Mouse (Mus musculus): ENCODE data around the gene Cadm4. TPM values are rescaled to one million over a fixed set of nuclear protein-coding genes. Genes with fewer than 3 reads are reported as not detected.
A peak's percentile ranks its signal among the peaks of the same experiment; 100 is the strongest.
"Not testable (repeated sequence)": the region's sequence is repeated elsewhere in the genome, so short reads cannot be mapped to it uniquely, and the experiment has no call there.

Gene Cadm4
- total and polyA plus RNA-seq, 2 experiments from 2014 or later, result 102 to 412 TPM

DNA sequence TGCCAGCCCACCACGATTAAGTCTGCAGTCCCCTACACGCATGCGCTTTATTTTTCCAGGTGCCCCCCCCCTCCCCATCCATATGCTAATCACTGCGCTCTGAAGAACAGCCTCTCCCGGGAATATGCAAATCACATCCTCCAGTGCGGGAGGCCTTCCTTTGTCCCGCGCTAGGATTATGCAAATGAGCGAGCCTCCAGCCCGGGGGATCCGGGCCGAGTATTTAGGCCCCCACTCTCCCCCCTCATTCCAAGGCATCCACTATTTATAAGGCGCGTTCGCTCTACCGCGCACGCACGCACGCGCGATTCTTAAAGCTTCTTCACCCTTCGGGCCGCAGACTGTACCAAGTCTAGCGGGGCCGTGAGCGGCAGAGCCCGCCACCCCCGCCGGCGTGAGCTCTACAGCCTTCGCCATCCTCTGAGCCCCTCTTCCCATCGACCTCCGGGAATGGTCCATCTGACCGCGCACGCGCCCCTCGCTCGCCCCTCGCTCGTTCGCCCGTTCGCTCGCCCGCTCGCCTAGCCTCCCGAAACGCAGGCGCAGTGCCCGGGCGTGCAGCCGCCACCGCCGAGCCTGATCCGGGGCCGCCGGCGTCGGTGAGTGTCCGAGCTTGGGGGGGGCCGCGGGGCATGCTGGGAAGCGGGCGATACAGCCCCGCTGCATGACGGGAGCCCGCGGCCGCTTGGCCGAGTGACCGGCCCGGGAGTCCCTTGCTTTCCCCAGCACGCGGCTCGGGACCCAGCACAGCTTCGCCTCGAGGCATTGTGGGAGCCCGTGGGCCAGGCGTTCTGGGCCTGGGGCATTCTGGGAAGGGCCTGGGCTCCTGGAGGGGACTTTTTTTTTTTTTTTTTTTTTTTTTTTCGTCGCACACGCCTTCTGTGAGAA is 25.3 kb downstream of the Cadm4 start, which contains the start of gene Zfp428:
TSS of gene Zfp428 (plus strand) at position 169 of the 888 bp plus-strand sequence.
- H3K9ac ChIP-seq, result peak within 1 kb of the TSS; percentile 94
- peaks cover 18% of the 10 kb centered on the region for H3K4me1 ChIP-seq (ENCODE audit: insufficient read depth)
- no peaks in the 10 kb centered on the region for H3K9me3 ChIP-seq (ENCODE audit: low read length)
- H3K36me3 ChIP-seq (ENCODE audit: insufficient read depth), result peaks cover 26% of the 10 kb centered on the region
- peak; percentile 89 for ATAC-seq
- WGBS, result 3% methylated on average over 83 of the region's 84 CpGs
- TF ChIP-seq CTCF (IDR thresholded peaks at IDR 0.05; ENCODE audit: low read depth), result no peak
- H3K27me3 ChIP-seq (ENCODE audit: insufficient read depth, low read length), result no peaks in the 10 kb centered on the region
- peak within 1 kb of the TSS; percentile 71 for H3K4me2 ChIP-seq (ENCODE audit: low read depth)
- peak within 1 kb of the TSS; percentile 67 for H3K4me3 ChIP-seq (ENCODE audit: low read depth, low read length)
- peak; percentile 95 for DNase-seq
- H3K27ac ChIP-seq (ENCODE audit: low read depth, low read length), result peak within 1 kb of the TSS; percentile 100

DNA sequence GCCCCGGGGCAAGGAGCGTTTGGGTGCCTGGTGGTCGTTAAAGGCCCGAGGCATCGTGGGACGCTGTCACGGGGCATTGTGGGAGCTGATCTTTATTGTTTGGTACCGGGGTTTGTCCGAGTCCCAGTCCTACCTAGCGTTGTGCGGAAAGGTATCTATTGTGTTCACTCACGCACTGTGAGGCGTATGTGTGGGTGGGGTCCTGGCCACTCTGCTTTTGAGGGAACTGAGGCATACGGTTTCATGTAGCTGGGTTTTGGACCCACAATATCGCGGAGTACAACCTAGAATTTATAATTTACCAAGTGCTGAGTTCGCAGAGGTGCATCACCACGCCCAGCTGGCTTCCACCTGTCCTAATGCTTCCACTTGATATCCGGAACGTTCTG is 25.9 kb downstream of the Cadm4 start:
- H3K4me2 ChIP-seq (ENCODE audit: low read depth), result peak overlapping the region; percentile 71
- ATAC-seq, result 0 out of 2 replicates have a peak, but pooled peaks have one; percentile 1
- no peaks in the 10 kb centered on the region for H3K9me3 ChIP-seq (ENCODE audit: low read length)
- WGBS, result 1% methylated on average over 20 of the region's 20 CpGs
- peaks cover 18% of the 10 kb centered on the region for H3K4me1 ChIP-seq (ENCODE audit: insufficient read depth)
- no peak for TF ChIP-seq CTCF (IDR thresholded peaks at IDR 0.05; ENCODE audit: low read depth)
- peak overlapping the region; percentile 100 for H3K27ac ChIP-seq (ENCODE audit: low read depth, low read length)
- no peaks in the 10 kb centered on the region for H3K27me3 ChIP-seq (ENCODE audit: insufficient read depth, low read length)
- peaks cover 22% of the 10 kb centered on the region for H3K36me3 ChIP-seq (ENCODE audit: insufficient read depth)
- H3K9ac ChIP-seq, result peak overlapping the region; percentile 94
- no peak for DNase-seq
- peak overlapping the region; percentile 67 for H3K4me3 ChIP-seq (ENCODE audit: low read depth, low read length)

DNA sequence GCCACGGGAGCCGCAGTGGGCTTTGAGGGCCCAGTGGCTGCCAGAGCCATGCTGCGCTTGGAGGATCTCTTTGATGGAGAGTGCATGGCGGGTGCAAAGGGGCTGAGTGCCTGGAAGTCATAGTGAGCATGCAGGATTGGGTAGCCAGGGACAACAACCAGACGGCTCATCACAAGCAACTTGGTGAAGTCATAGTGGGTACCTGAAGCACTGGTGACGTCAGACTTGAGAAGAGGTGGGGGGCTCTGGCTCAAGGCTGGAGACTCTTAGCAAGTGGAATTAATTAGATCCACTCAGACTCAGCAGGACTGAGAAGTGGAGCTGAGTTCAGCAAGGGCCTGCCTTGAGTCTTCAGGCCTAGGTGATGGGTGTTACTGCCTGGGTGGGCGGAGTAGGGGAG is 30.5 kb downstream of the Cadm4 start, which contains the start of gene AC161166.1:
TSS of gene AC161166.1 (minus strand) at position 101 of the 400 bp plus-strand sequence.
- no peak within 1 kb of the TSS for H3K27ac ChIP-seq (ENCODE audit: low read depth, low read length)
- H3K9ac ChIP-seq, result no peak within 1 kb of the TSS
- no peak within 1 kb of the TSS for H3K4me2 ChIP-seq (ENCODE audit: low read depth)
- TF ChIP-seq CTCF (IDR thresholded peaks at IDR 0.05; ENCODE audit: low read depth), result no peak
- no peaks in the 10 kb centered on the region for H3K27me3 ChIP-seq (ENCODE audit: insufficient read depth, low read length)
- WGBS, result 87% methylated on average over 7 of the region's 7 CpGs
- ATAC-seq, result no peak
- peaks cover 23% of the 10 kb centered on the region for H3K36me3 ChIP-seq (ENCODE audit: insufficient read depth)
- H3K4me3 ChIP-seq (ENCODE audit: low read depth, low read length), result no peak within 1 kb of the TSS
- peaks cover 11% of the 10 kb centered on the region; the same call in 1 of the 2 replicates for H3K4me1 ChIP-seq (ENCODE audit: insufficient read depth)
- no peaks in the 10 kb centered on the region for H3K9me3 ChIP-seq (ENCODE audit: low read length)
- no peak for DNase-seq

DNA sequence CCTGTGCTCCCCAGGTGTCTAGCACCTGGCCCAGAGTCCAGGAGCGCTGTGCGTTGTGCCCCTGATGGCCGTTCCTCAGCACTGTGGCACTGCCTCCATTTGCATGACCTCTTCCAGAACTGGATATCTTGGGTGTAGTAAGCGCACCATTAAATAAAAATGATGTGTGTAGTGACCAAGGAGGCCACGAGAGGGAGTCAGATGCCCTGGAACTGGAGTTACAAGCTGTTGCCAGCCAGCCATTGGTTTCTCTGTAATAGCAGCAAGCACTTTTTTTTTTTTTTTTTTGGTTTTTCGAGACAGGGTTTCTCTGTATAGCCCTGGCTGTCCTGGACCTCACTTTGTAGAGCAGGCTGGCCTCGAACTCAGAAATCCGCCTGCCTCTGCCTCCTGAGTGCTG is 34.5 kb downstream of the Cadm4 start:
- H3K4me1 ChIP-seq (ENCODE audit: insufficient read depth); H3K4me2 ChIP-seq (ENCODE audit: low read depth); H3K9ac ChIP-seq; H3K4me3 ChIP-seq (ENCODE audit: low read depth, low read length); H3K27ac ChIP-seq (ENCODE audit: low read depth, low read length); H3K9me3 ChIP-seq (ENCODE audit: low read length); H3K27me3 ChIP-seq (ENCODE audit: insufficient read depth, low read length): not testable (repeated sequence)
- DNase-seq, result peak; percentile 64
- 57% methylated on average over 8 of the region's 8 CpGs for WGBS
- TF ChIP-seq CTCF (IDR thresholded peaks at IDR 0.05; ENCODE audit: low read depth), result peak; percentile 56
- peak; percentile 12; the same call in 1 of the 2 replicates for ATAC-seq
- peaks cover 18% of the 10 kb centered on the region for H3K36me3 ChIP-seq (ENCODE audit: insufficient read depth)

DNA sequence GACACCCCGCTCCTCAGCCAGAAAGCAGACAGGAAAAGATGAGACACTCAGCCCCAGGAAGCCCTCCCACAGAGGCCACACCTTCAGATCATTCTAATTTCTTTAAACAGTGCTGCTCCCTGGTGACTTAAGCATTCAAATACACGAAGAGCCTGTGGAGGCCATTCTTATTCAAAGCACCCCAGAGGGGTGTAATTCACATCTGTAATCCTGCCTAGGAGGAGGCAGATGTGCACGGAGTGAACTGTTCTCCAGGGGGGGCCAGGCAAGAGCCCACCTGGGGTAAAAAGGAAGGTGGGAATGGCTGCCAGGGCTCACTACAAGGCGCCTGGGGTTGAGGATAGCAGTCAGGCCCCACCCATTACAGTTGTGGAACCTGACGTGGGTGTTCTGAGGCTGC is 35.3 kb downstream of the Cadm4 start:
- no peaks in the 10 kb centered on the region for H3K9me3 ChIP-seq (ENCODE audit: low read length)
- peaks cover 13% of the 10 kb centered on the region for H3K36me3 ChIP-seq (ENCODE audit: insufficient read depth)
- TF ChIP-seq CTCF (IDR thresholded peaks at IDR 0.05; ENCODE audit: low read depth), result no peak
- peak; percentile 9; the same call in 1 of the 2 replicates for ATAC-seq
- no peak overlapping the region for H3K4me3 ChIP-seq (ENCODE audit: low read depth, low read length)
- no peak for DNase-seq
- no peak overlapping the region for H3K9ac ChIP-seq
- H3K27me3 ChIP-seq (ENCODE audit: insufficient read depth, low read length), result no peaks in the 10 kb centered on the region
- H3K4me2 ChIP-seq (ENCODE audit: low read depth), result no peak overlapping the region
- 39% methylated on average over 5 of the region's 5 CpGs for WGBS
- no peaks in the 10 kb centered on the region for H3K4me1 ChIP-seq (ENCODE audit: insufficient read depth)
- peak overlapping the region; percentile 50; the same call in 1 of the 2 replicates for H3K27ac ChIP-seq (ENCODE audit: low read depth, low read length)

DNA sequence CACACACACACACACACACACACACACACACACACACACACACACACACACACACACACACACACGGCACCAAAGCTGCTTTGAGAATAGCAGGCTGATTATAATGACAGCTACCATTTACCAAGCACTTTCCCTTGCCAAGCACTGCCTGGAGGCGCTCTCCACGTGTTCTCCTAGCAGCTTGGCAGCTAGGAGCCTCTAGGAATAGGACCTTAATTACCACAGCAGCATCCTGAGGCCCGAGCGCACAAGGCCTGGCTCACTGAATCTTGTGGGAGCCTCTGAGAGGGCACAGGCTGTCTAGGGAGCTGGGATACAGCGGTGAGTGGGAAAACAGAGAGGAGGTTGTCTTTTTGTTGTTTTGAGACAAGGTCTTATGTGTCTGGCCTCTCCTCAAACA is 35.8 kb downstream of the Cadm4 start:
- peak; percentile 82 for ATAC-seq
- peak overlapping the region; percentile 77 for H3K27ac ChIP-seq (ENCODE audit: low read depth, low read length)
- H3K36me3 ChIP-seq (ENCODE audit: insufficient read depth), result peaks cover 11% of the 10 kb centered on the region
- peak; percentile 74 for DNase-seq
- H3K4me1 ChIP-seq (ENCODE audit: insufficient read depth), result no peaks in the 10 kb centered on the region
- whole genome bisulfite sequencing, result 29% methylated on average over 6 of the region's 6 CpGs
- H3K4me2 ChIP-seq (ENCODE audit: low read depth), result no peak overlapping the region
- H3K9me3 ChIP-seq (ENCODE audit: low read length), result no peaks in the 10 kb centered on the region
- no peaks in the 10 kb centered on the region for H3K27me3 ChIP-seq (ENCODE audit: insufficient read depth, low read length)
- no peak overlapping the region for H3K4me3 ChIP-seq (ENCODE audit: low read depth, low read length)
- TF ChIP-seq CTCF (IDR thresholded peaks at IDR 0.05; ENCODE audit: low read depth), result no peak
- no peak overlapping the region for H3K9ac ChIP-seq

DNA sequence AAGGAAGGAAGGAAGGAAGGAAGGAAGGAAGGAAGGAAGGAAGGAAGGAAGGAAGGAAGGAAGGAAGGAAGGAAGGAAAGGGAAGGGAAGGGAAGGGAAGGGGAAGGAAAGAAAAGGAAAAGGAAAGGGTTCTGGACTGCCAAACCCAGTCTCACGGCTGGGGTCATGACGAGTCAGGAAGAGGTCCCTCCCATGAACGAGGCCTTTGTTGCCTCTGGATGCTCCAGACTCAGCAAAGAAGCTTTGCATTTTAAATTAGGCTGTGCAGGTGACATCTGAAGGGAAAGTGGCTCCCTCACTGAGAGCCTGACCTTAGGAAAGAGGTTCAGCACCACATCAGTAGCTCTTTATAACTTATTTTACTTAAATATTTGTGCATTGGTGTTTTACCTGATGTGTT is 37.3 kb downstream of the Cadm4 start:
- H3K4me2 ChIP-seq (ENCODE audit: low read depth), result no peak overlapping the region
- H3K4me1 ChIP-seq (ENCODE audit: insufficient read depth), result no peaks in the 10 kb centered on the region
- no peaks in the 10 kb centered on the region for H3K27me3 ChIP-seq (ENCODE audit: insufficient read depth, low read length)
- WGBS, result 18% methylated on average over 3 of the region's 3 CpGs
- H3K27ac ChIP-seq (ENCODE audit: low read depth, low read length), result no peak overlapping the region
- H3K36me3 ChIP-seq (ENCODE audit: insufficient read depth), result peaks cover 11% of the 10 kb centered on the region
- H3K9me3 ChIP-seq (ENCODE audit: low read length), result no peaks in the 10 kb centered on the region
- no peak for ATAC-seq
- H3K9ac ChIP-seq, result no peak overlapping the region
- H3K4me3 ChIP-seq (ENCODE audit: low read depth, low read length), result no peak overlapping the region
- DNase-seq, result no peak
- no peak for TF ChIP-seq CTCF (IDR thresholded peaks at IDR 0.05; ENCODE audit: low read depth)

DNA sequence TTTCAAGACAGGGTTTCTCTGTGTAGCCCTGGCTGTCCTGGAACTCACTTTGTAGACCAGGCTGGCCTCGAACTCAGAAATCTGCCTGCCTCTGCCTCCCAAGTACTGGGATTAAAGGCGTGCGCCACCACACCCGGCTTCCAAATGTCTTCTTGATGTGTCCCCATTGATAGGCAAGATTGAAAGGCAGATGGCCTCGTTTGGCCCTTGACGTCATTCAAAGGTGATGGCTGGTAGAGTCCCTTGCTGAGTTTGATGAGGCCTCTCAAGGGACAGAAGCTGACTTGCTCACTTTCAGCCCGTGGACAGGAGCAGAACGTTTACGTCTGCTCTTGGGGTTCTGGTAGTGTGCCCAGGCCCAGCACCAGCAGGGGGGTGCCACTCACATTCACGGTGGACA is 38.2 kb downstream of the Cadm4 start:
- not testable (repeated sequence) for H3K27ac ChIP-seq (ENCODE audit: low read depth, low read length); H3K36me3 ChIP-seq (ENCODE audit: insufficient read depth); H3K4me2 ChIP-seq (ENCODE audit: low read depth); H3K27me3 ChIP-seq (ENCODE audit: insufficient read depth, low read length); H3K9me3 ChIP-seq (ENCODE audit: low read length); H3K4me1 ChIP-seq (ENCODE audit: insufficient read depth); DNase-seq; ATAC-seq; H3K9ac ChIP-seq; H3K4me3 ChIP-seq (ENCODE audit: low read depth, low read length)
- WGBS, result 82% methylated on average over 9 of the region's 10 CpGs
